Mouse (Mus musculus): ENCODE measurements around the gene Fzd10. TPM values are rescaled to one million over a fixed set of nuclear protein-coding genes. Genes with fewer than 3 reads are reported as not detected.

The Fzd10 gene
- polyA plus RNA-seq, 1 experiment from 2014 or later: 21.6 TPM

GRCm38 (mm10) chr5:128598191-128598720, 2.4 kb upstream of the Fzd10 start:
- peak; percentile 69 for DNase-seq (ENCODE audit: low spot score)
- 0% methylated on average over 10 of the region's 10 CpGs for WGBS
- Histone ChIP-seq H3K4me3 (ENCODE audit: low read depth, low read length) (peak overlapping the region; percentile 70), H3K9me3 (ENCODE audit: control insufficient read depth, low read length) (no peaks in the 10 kb centered on the region), H3K27ac (ENCODE audit: low read depth, low read length) (peak overlapping the region; percentile 88), H3K27me3 (ENCODE audit: control insufficient read depth, insufficient read depth, low read length) (no peaks in the 10 kb centered on the region), H3K36me3 (ENCODE audit: control insufficient read depth, insufficient read depth, low read length) (no peaks in the 10 kb centered on the region), H3K4me1 (ENCODE audit: control insufficient read depth, insufficient read depth, low read length) (peaks cover 32% of the 10 kb centered on the region), H3K9ac (ENCODE audit: low read length) (peak overlapping the region; percentile 86), H3K4me2 (ENCODE audit: low read depth) (peak overlapping the region; percentile 96)
- no peak for ATAC-seq (ENCODE audit: insufficient read depth, low FRiP score, low TSS enrichment)

GRCm38 (mm10) chr5:128598760-128599364, 1.8 kb upstream of the Fzd10 start:
- Histone ChIP-seq H3K9ac (ENCODE audit: low read length) (peak overlapping the region; percentile 86), H3K4me1 (ENCODE audit: control insufficient read depth, insufficient read depth, low read length) (peaks cover 33% of the 10 kb centered on the region), H3K27ac (ENCODE audit: low read depth, low read length) (peak overlapping the region; percentile 88), H3K4me2 (ENCODE audit: low read depth) (peak overlapping the region; percentile 96), H3K27me3 (ENCODE audit: control insufficient read depth, insufficient read depth, low read length) (no peaks in the 10 kb centered on the region), H3K4me3 (ENCODE audit: low read depth, low read length) (peak overlapping the region; percentile 70), H3K9me3 (ENCODE audit: control insufficient read depth, low read length) (no peaks in the 10 kb centered on the region), H3K36me3 (ENCODE audit: control insufficient read depth, insufficient read depth, low read length) (no peaks in the 10 kb centered on the region)
- WGBS: under 1% methylated on average over 20 of the region's 20 CpGs
- DNase-seq (ENCODE audit: low spot score) (peak; percentile 77), ATAC-seq (ENCODE audit: insufficient read depth, low FRiP score, low TSS enrichment) (no peak)

- WGBS: 0% methylated on average over 28 of the region's 28 CpGs
- Histone ChIP-seq H3K4me1 (ENCODE audit: control insufficient read depth, insufficient read depth, low read length) (peaks cover 35% of the 10 kb centered on the region), H3K27ac (ENCODE audit: low read depth, low read length) (peak overlapping the region; percentile 88)
Measured at GRCm38 (mm10) chr5:128599365-128600071, 1.1 kb upstream of the Fzd10 start.

GRCm38 (mm10) chr5:128601036-128602019, 684 bp downstream of the Fzd10 start:
- Histone ChIP-seq H3K4me1 (ENCODE audit: control insufficient read depth, insufficient read depth, low read length) (peaks cover 28% of the 10 kb centered on the region), H3K27me3 (ENCODE audit: control insufficient read depth, insufficient read depth, low read length) (no peaks in the 10 kb centered on the region), H3K9ac (ENCODE audit: low read length) (peak overlapping the region; percentile 86), H3K36me3 (ENCODE audit: control insufficient read depth, insufficient read depth, low read length) (no peaks in the 10 kb centered on the region), H3K9me3 (ENCODE audit: control insufficient read depth, low read length) (no peaks in the 10 kb centered on the region), H3K27ac (ENCODE audit: low read depth, low read length) (peak overlapping the region; percentile 88), H3K4me3 (ENCODE audit: low read depth, low read length) (peak overlapping the region; percentile 70), H3K4me2 (ENCODE audit: low read depth) (peak overlapping the region; percentile 96)
- DNase-seq (ENCODE audit: low spot score): peak; percentile 56
- under 1% methylated on average over 86 of the region's 87 CpGs for WGBS
- 0 out of 2 replicates have a peak, but pooled peaks have one; percentile 1 for ATAC-seq (ENCODE audit: insufficient read depth, low FRiP score, low TSS enrichment)

More at GRCm38 (mm10) chr5:128599365-128600071, 1.1 kb upstream of the Fzd10 start:
- peak overlapping the region; percentile 96 for H3K4me2 ChIP-seq (ENCODE audit: low read depth)
- H3K36me3 ChIP-seq (ENCODE audit: control insufficient read depth, insufficient read depth, low read length): no peaks in the 10 kb centered on the region
- H3K4me3 ChIP-seq (ENCODE audit: low read depth, low read length): peak overlapping the region; percentile 70
- DNase-seq (ENCODE audit: low spot score) (peak; percentile 74), ATAC-seq (ENCODE audit: insufficient read depth, low FRiP score, low TSS enrichment) (no peak)
- H3K9me3 ChIP-seq (ENCODE audit: control insufficient read depth, low read length): no peaks in the 10 kb centered on the region
- H3K27me3 ChIP-seq (ENCODE audit: control insufficient read depth, insufficient read depth, low read length): no peaks in the 10 kb centered on the region
- H3K9ac ChIP-seq (ENCODE audit: low read length): peak overlapping the region; percentile 86

- H3K4me2 ChIP-seq (ENCODE audit: low read depth): peak overlapping the region; percentile 96
- no peak overlapping the region for H3K27ac ChIP-seq (ENCODE audit: low read depth, low read length)
- no peaks in the 10 kb centered on the region for H3K36me3 ChIP-seq (ENCODE audit: control insufficient read depth, insufficient read depth, low read length)
- H3K27me3 ChIP-seq (ENCODE audit: control insufficient read depth, insufficient read depth, low read length): no peaks in the 10 kb centered on the region
- 13% methylated on average over 1 of the region's 1 CpGs for WGBS
- H3K9me3 ChIP-seq (ENCODE audit: control insufficient read depth, low read length): no peaks in the 10 kb centered on the region
- peak overlapping the region; percentile 86 for H3K9ac ChIP-seq (ENCODE audit: low read length)
- ATAC-seq (ENCODE audit: insufficient read depth, low FRiP score, low TSS enrichment): no peak
- peak overlapping the region; percentile 70 for H3K4me3 ChIP-seq (ENCODE audit: low read depth, low read length)
- H3K4me1 ChIP-seq (ENCODE audit: control insufficient read depth, insufficient read depth, low read length): peaks cover 24% of the 10 kb centered on the region
- DNase-seq (ENCODE audit: low spot score): no peak
Measured at GRCm38 (mm10) chr5:128603693-128604092, 3.0 kb downstream of the Fzd10 start.

- H3K9ac ChIP-seq (ENCODE audit: low read length): no peak overlapping the region
- no peak for ATAC-seq (ENCODE audit: insufficient read depth, low FRiP score, low TSS enrichment)
- 4% methylated on average over 14 of the region's 14 CpGs for WGBS
- peak overlapping the region; percentile 22; the same call in 1 of the 2 replicates for H3K4me2 ChIP-seq (ENCODE audit: low read depth)
- H3K36me3 ChIP-seq (ENCODE audit: control insufficient read depth, insufficient read depth, low read length): no peaks in the 10 kb centered on the region
- DNase-seq (ENCODE audit: low spot score): peak; percentile 44
- no peaks in the 10 kb centered on the region for H3K9me3 ChIP-seq (ENCODE audit: control insufficient read depth, low read length)
- H3K4me1 ChIP-seq (ENCODE audit: control insufficient read depth, insufficient read depth, low read length): peaks cover 21% of the 10 kb centered on the region
- no peak overlapping the region for H3K27ac ChIP-seq (ENCODE audit: low read depth, low read length)
- no peaks in the 10 kb centered on the region for H3K27me3 ChIP-seq (ENCODE audit: control insufficient read depth, insufficient read depth, low read length)
- H3K4me3 ChIP-seq (ENCODE audit: low read depth, low read length): peak overlapping the region; percentile 4; the same call in 1 of the 2 replicates
Measured at GRCm38 (mm10) chr5:128606596-128606995, 6.0 kb downstream of the Fzd10 start.

GRCm38 (mm10) chr5:128609091-128609490, 8.4 kb downstream of the Fzd10 start:
- Histone ChIP-seq H3K4me3 (ENCODE audit: low read depth, low read length) (no peak overlapping the region), H3K27me3 (ENCODE audit: control insufficient read depth, insufficient read depth, low read length) (no peaks in the 10 kb centered on the region), H3K4me1 (ENCODE audit: control insufficient read depth, insufficient read depth, low read length) (peaks cover 15% of the 10 kb centered on the region), H3K4me2 (ENCODE audit: low read depth) (no peak overlapping the region), H3K9ac (ENCODE audit: low read length) (no peak overlapping the region), H3K27ac (ENCODE audit: low read depth, low read length) (no peak overlapping the region), H3K36me3 (ENCODE audit: control insufficient read depth, insufficient read depth, low read length) (no peaks in the 10 kb centered on the region), H3K9me3 (ENCODE audit: control insufficient read depth, low read length) (no peaks in the 10 kb centered on the region)
- no peak for DNase-seq (ENCODE audit: low spot score)
- 91% methylated on average over 7 of the region's 7 CpGs for WGBS
- no peak for ATAC-seq (ENCODE audit: insufficient read depth, low FRiP score, low TSS enrichment)

GRCm38 (mm10) chr5:128617621-128618020, 17.0 kb downstream of the Fzd10 start:
- no peak overlapping the region for H3K4me3 ChIP-seq (ENCODE audit: low read depth, low read length)
- H3K9ac ChIP-seq (ENCODE audit: low read length): no peak overlapping the region
- H3K27ac ChIP-seq (ENCODE audit: low read depth, low read length): no peak overlapping the region
- 4% methylated on average over 9 of the region's 9 CpGs for WGBS
- DNase-seq (ENCODE audit: low spot score): no peak
- no peaks in the 10 kb centered on the region for H3K36me3 ChIP-seq (ENCODE audit: control insufficient read depth, insufficient read depth, low read length)
- H3K27me3 ChIP-seq (ENCODE audit: control insufficient read depth, insufficient read depth, low read length): no peaks in the 10 kb centered on the region
- H3K4me1 ChIP-seq (ENCODE audit: control insufficient read depth, insufficient read depth, low read length): peaks cover 15% of the 10 kb centered on the region
- no peak for ATAC-seq (ENCODE audit: insufficient read depth, low FRiP score, low TSS enrichment)
- peak overlapping the region; percentile 25 for H3K4me2 ChIP-seq (ENCODE audit: low read depth)
- H3K9me3 ChIP-seq (ENCODE audit: control insufficient read depth, low read length): no peaks in the 10 kb centered on the region
